Mouse (Mus musculus) embryonic facial prominence, embryonic 13.5 days (tissue): Measurements from ENCODE around the gene Hscb. TPM values are rescaled to one million over a fixed set of nuclear protein-coding genes. Genes with fewer than 3 reads are reported as not detected.

Source experiments
- ATAC-seq: fragments of 200-750 bp; cut with Nextera tagmentation; 2 replicates; pipeline ENCODE4 v1.8.0; 2017; ENCODE audit warnings: low read depth; ENCODE audit not compliant: insufficient number of reproducible peaks, insufficient read depth, low FRiP score, low TSS enrichment
- H3K27ac ChIP-seq: fragments of 300-500 bp; sonication (generic); 2 replicates; pipeline ENCODE4 v1.5.1; 2015; ENCODE audit warnings: moderate library complexity, mild to moderate bottlenecking, inconsistent platforms
- H3K27me3 ChIP-seq: fragments of 300-500 bp; sonication (generic); 2 replicates; pipeline ENCODE4 v1.6.1; 2015; ENCODE audit warnings: mild to moderate bottlenecking, inconsistent platforms
- H3K36me3 ChIP-seq: fragments of 300-500 bp; sonication (generic); 2 replicates; pipeline ENCODE4 v1.6.1; 2015; ENCODE audit warnings: mild to moderate bottlenecking, inconsistent platforms
- H3K4me1 ChIP-seq: fragments of 300-500 bp; sonication (generic); 2 replicates; pipeline ENCODE4 v1.6.1; 2015; ENCODE audit warnings: inconsistent platforms
- H3K4me2 ChIP-seq: fragments of 300-500 bp; sonication (generic); 2 replicates; pipeline ENCODE4 v1.6.1; 2015; ENCODE audit warnings: moderate library complexity, mild to moderate bottlenecking, inconsistent platforms
- H3K4me3 ChIP-seq: fragments of 300-500 bp; sonication (generic); 2 replicates; pipeline ENCODE4 v1.5.1; 2015; ENCODE audit warnings: mild to moderate bottlenecking, inconsistent platforms
- H3K9ac ChIP-seq: fragments of 300-500 bp; sonication (generic); 2 replicates; pipeline ENCODE4 v1.6.1; 2015; ENCODE audit warnings: mild to moderate bottlenecking, inconsistent platforms
- H3K9me3 ChIP-seq: fragments of 300-500 bp; sonication (generic); 2 replicates; pipeline ENCODE4 v1.6.1; 2016; ENCODE audit warnings: inconsistent platforms
- WGBS: fragments of 180-500 bp; shearing (Covaris S2); methylation state at CpG from one replicate; pipeline ENCODE4 v1.1.7; 2015; ENCODE audit warnings: mixed read lengths; 5-methylcytosine and 5-hydroxymethylcytosine counted together
- polyA plus RNA-seq: library from polyadenylated mRNA; unstranded; fragments of >200 nt; fragmentation: Nextera tagmentation; extraction: Ambion mirVana; gene quantifications from 2 replicates; pipeline ENCODE4 v1.2.1, GENCODE M21; 2015

The Hscb gene
- polyA plus RNA-seq, 1 experiment from 2014 or later: 29.8 TPM

- H3K27ac ChIP-seq: no peak overlapping the region
- H3K4me1 ChIP-seq: peaks cover 37% of the 10 kb centered on the region
- WGBS: 67% methylated on average over 4 of the region's 4 CpGs
- no peak overlapping the region for H3K4me3 ChIP-seq
- H3K27me3 ChIP-seq: no peaks in the 10 kb centered on the region
- no peak for ATAC-seq
- 0 out of 2 replicates have a peak overlapping the region, but pooled peaks have one; percentile 23 for H3K9ac ChIP-seq
- H3K36me3 ChIP-seq: peaks cover 86% of the 10 kb centered on the region
- no peak overlapping the region for H3K4me2 ChIP-seq
- H3K9me3 ChIP-seq: no peaks in the 10 kb centered on the region
These were observed 37.4 kb downstream of the Hscb start for GRCm38 (mm10) chr5:110802186-110802585.

DNA sequence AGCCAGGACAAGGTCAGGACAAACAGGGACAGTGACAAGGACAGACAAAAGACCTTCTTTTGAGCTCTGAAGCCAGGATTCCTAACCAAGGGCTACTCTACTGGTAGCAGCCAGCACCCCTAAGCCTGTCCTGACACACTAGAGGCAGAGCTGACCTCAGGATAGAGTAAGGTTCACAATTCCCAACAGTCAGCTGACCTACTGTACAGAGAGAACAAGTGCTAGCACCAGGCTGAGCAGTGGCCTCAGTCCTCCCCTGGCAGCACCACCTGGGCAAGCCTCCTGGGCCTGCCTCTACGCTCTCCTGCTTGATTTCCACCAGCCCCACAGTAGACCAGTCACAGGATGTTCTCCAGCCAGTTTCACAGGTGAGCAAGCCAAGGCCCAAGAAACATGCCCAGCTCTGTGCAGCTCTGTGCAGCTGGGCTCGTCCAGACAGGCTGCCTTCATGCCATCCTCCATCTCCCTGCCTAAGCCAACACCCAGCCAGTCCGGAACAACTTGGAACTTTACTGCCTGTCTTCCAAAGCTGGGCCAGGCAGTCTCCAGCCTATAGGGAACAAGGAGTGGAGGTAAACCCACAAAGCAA, 38.4 kb downstream of the Hscb start:
- peak overlapping the region; percentile 5; the same call in 1 of the 2 replicates for H3K27ac ChIP-seq
- peaks cover 89% of the 10 kb centered on the region for H3K36me3 ChIP-seq
- H3K4me1 ChIP-seq: peaks cover 27% of the 10 kb centered on the region
- no peaks in the 10 kb centered on the region for H3K27me3 ChIP-seq
- peak overlapping the region; percentile 32; the same call in 1 of the 2 replicates for H3K9ac ChIP-seq
- no peak for ATAC-seq
- H3K9me3 ChIP-seq: no peaks in the 10 kb centered on the region
- H3K4me3 ChIP-seq: no peak overlapping the region
- H3K4me2 ChIP-seq: no peak overlapping the region
- 78% methylated on average over 3 of the region's 3 CpGs for WGBS

DNA sequence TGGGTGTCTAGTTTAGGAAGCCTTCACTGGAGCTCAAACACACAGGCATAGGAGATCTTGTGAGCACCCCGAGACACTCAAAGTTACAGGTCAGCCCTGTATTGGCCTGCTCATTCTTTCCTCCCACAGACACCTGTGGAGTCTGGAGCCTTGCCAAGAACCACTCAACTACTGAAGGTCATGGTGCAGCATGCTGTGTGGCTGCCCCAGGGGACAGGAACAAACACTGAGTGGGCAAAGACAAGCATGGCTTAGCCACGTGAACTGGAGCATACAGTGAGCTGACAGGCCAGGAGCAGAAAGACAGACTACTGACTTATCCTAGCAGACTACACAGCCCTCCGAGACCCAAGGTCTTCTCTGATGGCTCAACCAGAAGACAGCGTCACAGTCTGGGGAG, 41.9 kb downstream of the Hscb start:
- no peaks in the 10 kb centered on the region for H3K27me3 ChIP-seq
- peaks cover 98% of the 10 kb centered on the region for H3K36me3 ChIP-seq
- H3K9me3 ChIP-seq: no peaks in the 10 kb centered on the region
- no peak overlapping the region for H3K9ac ChIP-seq
- no peak overlapping the region for H3K4me3 ChIP-seq
- no peak overlapping the region for H3K27ac ChIP-seq
- 83% methylated on average over 4 of the region's 4 CpGs for WGBS
- no peak for ATAC-seq
- no peak overlapping the region for H3K4me2 ChIP-seq
- H3K4me1 ChIP-seq: peaks cover 11% of the 10 kb centered on the region

DNA sequence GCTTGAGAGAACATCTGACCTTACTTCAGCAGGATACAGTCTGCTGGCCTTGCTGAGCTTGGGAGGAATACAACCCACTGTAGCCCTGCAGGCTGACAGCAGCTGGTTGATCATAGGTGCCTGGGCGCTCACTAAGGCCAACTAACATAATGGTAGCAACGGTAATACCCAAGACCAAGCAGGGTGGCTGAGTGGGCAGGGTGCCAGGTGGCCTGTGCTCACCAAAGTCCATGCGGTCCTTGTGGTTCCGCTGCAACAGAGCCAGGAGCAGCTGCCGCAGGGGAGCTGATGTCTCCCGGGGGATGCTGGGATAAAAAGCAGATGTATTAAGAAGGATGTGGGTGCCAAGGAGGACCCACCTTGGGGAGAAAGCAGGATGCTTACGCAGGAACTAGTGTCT, 45.2 kb downstream of the Hscb start:
- Histone ChIP-seq H3K4me3 (no peak overlapping the region), H3K9me3 (no peaks in the 10 kb centered on the region), H3K4me1 (no peaks in the 10 kb centered on the region), H3K4me2 (no peak overlapping the region), H3K36me3 (peaks cover 99% of the 10 kb centered on the region), H3K27ac (no peak overlapping the region), H3K9ac (no peak overlapping the region), H3K27me3 (no peaks in the 10 kb centered on the region)
- WGBS: 93% methylated on average over 7 of the region's 7 CpGs
- no peak for ATAC-seq

- Histone ChIP-seq H3K9ac (no peak overlapping the region), H3K27ac (no peak overlapping the region), H3K4me2 (no peak overlapping the region), H3K9me3 (no peaks in the 10 kb centered on the region), H3K27me3 (no peaks in the 10 kb centered on the region), H3K4me1 (no peaks in the 10 kb centered on the region), H3K4me3 (no peak overlapping the region), H3K36me3 (peaks cover 92% of the 10 kb centered on the region)
- no peak for ATAC-seq
- WGBS: 67% methylated on average over 5 of the region's 5 CpGs
These were observed 50.9 kb downstream of the Hscb start for GRCm38 (mm10) chr5:110788684-110789083.

- Histone ChIP-seq H3K9me3 (no peaks in the 10 kb centered on the region), H3K4me2 (no peak overlapping the region), H3K27ac (no peak overlapping the region), H3K9ac (no peak overlapping the region), H3K4me3 (no peak overlapping the region), H3K27me3 (no peaks in the 10 kb centered on the region), H3K36me3 (peaks cover 68% of the 10 kb centered on the region), H3K4me1 (peaks cover 6% of the 10 kb centered on the region; the same call in 1 of the 2 replicates)
- no peak for ATAC-seq
- 79% methylated on average over 11 of the region's 11 CpGs for whole genome bisulfite sequencing
These were observed 53.3 kb downstream of the Hscb start for GRCm38 (mm10) chr5:110786081-110786835.

DNA sequence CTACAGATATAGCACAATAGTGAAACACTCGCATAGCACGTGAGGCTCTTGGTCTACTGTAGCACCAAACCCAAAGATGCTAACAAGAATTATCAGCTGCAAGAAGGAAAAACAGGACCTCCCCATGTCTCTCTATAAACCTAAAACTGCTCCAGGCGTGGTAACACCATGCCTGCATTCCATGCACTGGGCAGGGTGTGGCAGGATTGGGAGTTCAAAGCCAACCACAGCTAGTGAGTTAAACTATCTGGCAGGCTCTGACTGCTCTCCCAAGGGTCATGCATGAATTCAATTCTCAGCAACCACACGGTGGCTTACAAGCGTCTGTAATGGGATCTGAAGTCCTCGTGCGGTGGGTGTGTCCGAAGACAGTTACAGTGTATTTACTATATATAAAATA, 56.4 kb downstream of the Hscb start:
- 50% methylated on average over 8 of the region's 8 CpGs for WGBS
- no peaks in the 10 kb centered on the region for H3K9me3 ChIP-seq
- peaks cover 44% of the 10 kb centered on the region for H3K36me3 ChIP-seq
- no peak overlapping the region for H3K9ac ChIP-seq
- H3K4me2 ChIP-seq: no peak overlapping the region
- H3K27ac ChIP-seq: no peak overlapping the region
- no peak for ATAC-seq
- no peak overlapping the region for H3K4me3 ChIP-seq
- H3K4me1 ChIP-seq: peaks cover 25% of the 10 kb centered on the region
- no peaks in the 10 kb centered on the region for H3K27me3 ChIP-seq

DNA sequence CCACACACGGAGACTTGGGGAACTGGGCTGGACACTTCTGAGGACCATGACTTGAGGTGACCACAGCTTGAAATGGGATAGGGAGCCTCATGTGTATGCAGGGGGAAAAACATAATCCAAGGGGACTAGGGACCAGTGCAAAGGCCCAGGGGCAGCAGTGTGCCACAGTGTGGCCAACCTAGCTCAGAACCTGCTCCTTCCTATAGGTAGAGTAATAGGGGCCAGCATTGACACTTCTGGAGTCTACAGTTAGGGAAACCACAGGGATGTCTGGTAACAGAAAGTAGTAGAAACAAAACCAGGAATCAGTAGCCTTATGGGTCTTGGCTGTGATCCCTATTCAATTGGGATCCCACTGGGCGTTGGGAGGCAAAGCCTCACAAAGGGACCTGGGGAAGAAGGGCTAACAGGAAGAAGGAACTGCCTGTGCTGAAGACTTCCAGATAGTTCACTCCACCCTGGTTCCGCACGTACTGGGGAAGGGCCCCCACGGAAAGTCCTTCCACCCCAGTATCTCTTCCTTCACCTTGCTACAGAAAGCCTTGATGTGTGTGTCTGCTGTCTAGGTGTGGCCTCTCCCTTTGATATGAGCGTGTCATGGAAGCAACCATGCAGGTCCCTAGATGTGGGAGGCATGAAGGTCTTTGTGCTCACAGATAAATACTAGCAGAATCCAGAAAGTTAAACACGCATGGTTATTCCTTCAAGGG, 57.9 kb downstream of the Hscb start:
- Histone ChIP-seq H3K27ac (no peak overlapping the region), H3K36me3 (peaks cover 39% of the 10 kb centered on the region), H3K4me3 (no peak overlapping the region), H3K4me2 (no peak overlapping the region), H3K27me3 (no peaks in the 10 kb centered on the region), H3K9me3 (no peaks in the 10 kb centered on the region), H3K9ac (no peak overlapping the region), H3K4me1 (peaks cover 25% of the 10 kb centered on the region)
- 84% methylated on average over 7 of the region's 7 CpGs for WGBS
- no peak for ATAC-seq

- peak overlapping the region; percentile 88 for H3K9ac ChIP-seq
- peaks cover 39% of the 10 kb centered on the region for H3K36me3 ChIP-seq
- peak overlapping the region; percentile 87 for H3K4me2 ChIP-seq
- no peaks in the 10 kb centered on the region for H3K9me3 ChIP-seq
- peaks cover 25% of the 10 kb centered on the region for H3K4me1 ChIP-seq
- 56% methylated on average over 10 of the region's 10 CpGs for WGBS
- H3K27ac ChIP-seq: peak overlapping the region; percentile 66; the same call in 1 of the 2 replicates
- peak; percentile 11; the same call in 1 of the 2 replicates for ATAC-seq
- peak overlapping the region; percentile 78 for H3K4me3 ChIP-seq
- H3K27me3 ChIP-seq: no peaks in the 10 kb centered on the region
These were observed 58.6 kb downstream of the Hscb start for GRCm38 (mm10) chr5:110780761-110781528.

DNA sequence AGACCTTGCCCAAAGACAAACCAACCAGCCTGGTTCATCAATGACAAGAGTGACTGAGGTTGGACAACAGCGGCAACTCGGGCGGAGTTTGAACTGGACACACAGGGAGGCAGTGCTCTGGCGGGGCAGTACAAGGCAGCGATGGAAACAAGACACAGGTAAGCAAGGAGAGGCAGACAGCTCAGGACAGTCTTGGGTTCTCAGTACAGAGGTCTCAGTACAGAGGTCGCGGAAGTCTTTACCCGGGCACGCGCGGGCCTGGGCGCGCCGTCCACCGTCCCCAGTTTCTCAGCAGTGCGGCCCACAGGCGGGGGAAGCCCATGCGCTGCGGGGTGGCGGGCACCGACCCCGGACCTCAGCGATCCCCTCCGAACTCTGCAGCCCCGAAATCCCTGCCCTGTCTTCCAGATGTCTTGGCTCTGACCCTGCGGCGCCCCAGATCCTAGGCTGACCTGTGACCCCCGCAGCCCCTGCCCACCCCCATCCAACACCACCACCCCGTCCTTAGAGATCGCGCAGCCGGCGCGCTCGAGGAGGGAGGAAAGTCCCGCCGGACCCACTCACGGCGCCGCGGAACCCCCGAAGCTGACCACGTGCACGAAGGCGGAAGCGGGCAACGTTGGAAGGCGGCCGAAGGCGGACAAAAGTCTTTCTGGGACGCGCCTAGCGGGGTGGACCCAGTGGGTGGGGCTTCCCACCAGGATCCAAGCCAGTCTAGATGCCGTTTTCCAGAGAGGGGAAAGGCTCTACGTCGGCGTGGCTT, 59.4 kb downstream of the Hscb start, which contains the start of gene Pus1:
Gene Pus1, minus strand, starts transcription at position 662 of the 763 bp plus-strand sequence.
- peak within 1 kb of the TSS; percentile 87 for H3K4me2 ChIP-seq
- H3K9me3 ChIP-seq: no peaks in the 10 kb centered on the region
- H3K36me3 ChIP-seq: peaks cover 40% of the 10 kb centered on the region
- H3K4me3 ChIP-seq: peak within 1 kb of the TSS; percentile 78
- no peaks in the 10 kb centered on the region for H3K27me3 ChIP-seq
- H3K27ac ChIP-seq: peak within 1 kb of the TSS; percentile 66; the same call in 1 of the 2 replicates
- peaks cover 25% of the 10 kb centered on the region for H3K4me1 ChIP-seq
- under 1% methylated on average over 57 of the region's 57 CpGs for WGBS
- peak; percentile 84 for ATAC-seq
- peak within 1 kb of the TSS; percentile 88 for H3K9ac ChIP-seq
